Mouse (Mus musculus) ES-Bruce4 (cell line): ENCODE data around the gene Atf7.

Experiments
- CTCF ChIP-seq: IDR thresholded peaks from one replicate; pipeline ENCODE4 v1.8.1; 2011; ENCODE audit warnings: low read depth, low read length
- EP300 ChIP-seq: IDR thresholded peaks from 2 replicates; pipeline ENCODE4 v1.6.1; 2011; ENCODE audit warnings: low read depth, low read length; ENCODE audit not compliant: insufficient read depth
- POLR2A ChIP-seq: IDR thresholded peaks from one replicate; pipeline ENCODE4 v1.8.1; 2011; ENCODE audit warnings: low read length; ENCODE audit not compliant: insufficient read depth

- TF ChIP-seq CTCF (no peak), EP300 (no peak), POLR2A (no peak)
Observed at GRCm38 (mm10) chr15:102515791-102516190, 109.5 kb downstream of the Atf7 start.
